Mouse (Mus musculus) ES-CJ7 (cell line): Measurements from ENCODE around the gene Glrb.
A peak's percentile ranks its signal among the peaks of the same experiment; 100 is the strongest.

ENCODE experiments used
- DNase-seq: peaks from one replicate; pipeline ENCODE4 v3.0.0; 2011; ENCODE audit warnings: low read depth, low spot score

Glrb gene

DNA sequence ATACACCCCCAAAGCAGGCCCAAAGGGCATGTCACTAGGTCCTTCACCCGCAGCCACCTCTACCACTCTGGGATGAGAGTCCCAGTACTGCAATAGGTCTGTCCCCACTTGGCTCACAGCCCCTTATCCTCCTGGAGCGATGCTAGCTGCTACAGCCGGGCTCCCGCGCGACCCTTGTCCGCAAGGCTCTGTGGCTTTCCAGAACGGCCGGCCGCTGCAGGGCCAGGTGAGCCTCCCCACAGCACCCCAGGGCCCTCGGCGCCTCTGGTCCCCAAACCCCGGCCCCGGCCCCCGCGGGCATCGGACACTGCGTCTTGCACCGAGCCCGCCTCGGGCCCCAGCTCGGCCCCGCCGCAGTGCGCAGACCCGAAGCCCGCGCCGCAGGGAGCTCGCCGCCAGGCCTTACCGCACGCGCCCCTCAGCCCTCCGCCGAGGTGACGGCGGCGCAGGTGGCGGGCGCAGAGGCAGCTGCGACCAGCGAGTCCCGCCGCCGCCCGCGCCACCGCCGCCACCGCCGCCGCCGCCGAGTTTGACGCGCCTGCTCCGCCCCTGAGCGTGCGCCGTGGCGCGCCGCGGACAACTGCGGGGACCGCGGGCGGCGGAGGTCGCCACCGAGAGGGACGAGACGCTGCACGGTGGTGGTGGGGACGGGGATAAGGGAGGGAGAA, at the start of gene Glrb:
Glrb (minus strand) TSS at position 550 of the 668 bp plus-strand sequence.
- peak; percentile 26 for DNase-seq

GRCm38 (mm10) chr3:80959965-80960364, 46.5 kb upstream of the Glrb start:
- DNase-seq, result no peak

DNA sequence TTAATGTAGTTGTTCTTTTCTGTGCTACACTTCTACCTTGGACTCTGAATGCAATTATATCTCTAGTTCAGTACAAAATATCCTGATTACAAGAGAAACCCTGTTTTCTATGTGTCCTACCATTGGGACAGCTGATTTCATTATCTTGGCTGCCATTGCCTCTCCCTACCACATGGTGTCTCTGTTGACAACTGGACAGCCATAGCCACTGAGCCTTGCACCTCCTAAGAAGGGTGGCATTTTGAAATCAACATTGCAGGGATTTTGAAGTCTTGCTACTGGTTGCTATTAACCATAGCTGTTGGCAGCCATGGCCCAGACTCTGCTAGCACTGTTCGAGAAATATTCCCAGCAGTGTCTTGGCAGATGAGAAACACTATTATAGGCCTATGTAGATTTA, 45.1 kb upstream of the Glrb start:
- peak; percentile 56 for DNase-seq

- no peak for DNase-seq
Measured at GRCm38 (mm10) chr3:80913779-80914284, 372 bp upstream of the Glrb start.

GRCm38 (mm10) chr3:80894745-80895480, 18.5 kb downstream of the Glrb start:
- DNase-seq, result no peak

GRCm38 (mm10) chr3:80894328-80894727, 19.1 kb downstream of the Glrb start:
- no peak for DNase-seq

DNA sequence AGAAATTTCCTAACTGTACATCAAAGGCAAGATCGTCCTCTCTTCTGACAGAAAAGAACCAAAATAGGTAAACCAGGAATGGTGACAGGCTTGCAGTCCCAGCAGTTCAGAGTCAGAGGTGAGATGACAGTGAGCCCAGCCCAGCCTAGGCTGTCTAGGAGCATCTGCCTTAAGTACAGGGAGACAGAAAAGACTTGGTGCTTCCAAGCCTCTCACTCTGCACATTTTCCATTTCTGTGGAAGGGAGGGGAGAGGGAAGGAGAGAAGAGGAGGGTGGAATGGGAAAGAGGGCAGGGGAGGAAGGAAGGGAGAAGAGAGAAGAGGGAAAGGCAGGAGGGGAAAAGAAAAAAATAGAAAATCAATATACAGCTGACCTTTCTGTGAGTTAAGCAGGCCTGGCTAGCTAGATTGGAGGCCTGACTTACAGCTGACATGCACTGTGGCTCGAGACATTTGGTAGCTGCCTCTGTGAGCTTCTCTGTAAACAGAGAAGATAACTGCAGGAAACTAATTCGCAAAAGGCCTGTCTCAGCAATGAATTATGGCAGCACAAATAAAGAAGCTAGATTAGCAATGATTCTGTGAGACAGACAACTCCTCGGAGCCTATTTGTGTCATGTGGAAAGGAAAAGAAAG, 20.3 kb downstream of the Glrb start:
- DNase-seq, result no peak

GRCm38 (mm10) chr3:80891087-80891486, 22.4 kb downstream of the Glrb start:
- no peak for DNase-seq

- DNase-seq, result no peak
Measured at GRCm38 (mm10) chr3:80885174-80885573, 28.3 kb downstream of the Glrb start.

GRCm38 (mm10) chr3:80883601-80884000, 29.9 kb downstream of the Glrb start:
- DNase-seq, result no peak

DNA sequence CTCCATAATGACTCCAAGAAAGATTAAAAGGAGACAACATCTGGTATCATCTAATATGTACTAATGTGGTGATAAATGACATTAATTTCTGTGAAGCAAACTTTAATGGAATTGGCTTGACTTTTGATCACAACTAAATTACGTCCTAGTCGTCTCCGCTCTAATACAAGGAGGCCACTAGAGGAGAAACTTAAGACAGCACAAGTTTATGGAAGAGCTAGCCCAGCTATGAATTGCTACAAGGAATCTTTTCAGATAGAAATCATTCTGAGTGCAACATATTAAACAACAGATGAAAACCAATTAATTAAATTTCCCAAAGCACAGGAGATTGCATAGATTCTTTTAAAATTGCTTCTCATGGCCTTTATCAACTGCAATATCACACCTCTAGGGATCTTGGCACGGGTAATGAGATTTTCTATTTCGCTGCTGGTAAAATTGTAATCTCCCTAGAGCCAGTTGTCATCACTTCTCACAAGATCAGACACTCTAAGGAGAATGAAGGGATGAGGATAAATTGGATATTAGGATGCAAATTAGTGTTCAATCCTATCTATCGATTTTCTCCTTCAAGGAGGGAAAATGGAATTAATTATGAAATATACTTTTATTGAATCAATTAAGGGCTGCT, 32.7 kb downstream of the Glrb start:
- no peak for DNase-seq

DNA sequence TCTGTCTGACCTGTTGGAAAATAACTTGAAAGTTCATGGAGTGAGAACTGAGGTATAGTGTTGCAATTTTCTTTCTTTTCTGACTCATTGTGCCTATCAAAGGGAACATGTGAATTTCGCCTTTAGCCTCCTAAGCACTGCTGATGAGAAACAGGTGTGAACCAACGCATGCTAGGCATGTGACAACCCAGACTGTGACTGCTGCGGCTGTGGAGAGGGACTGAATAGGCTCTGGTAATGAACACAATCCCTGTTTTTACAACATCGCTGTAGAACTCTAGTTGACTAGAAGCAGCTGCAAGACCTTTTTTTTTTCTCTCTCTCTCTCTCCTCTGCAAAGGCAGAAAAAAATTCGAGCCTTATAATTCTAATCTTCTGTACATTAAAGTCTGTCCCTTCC, 34.9 kb downstream of the Glrb start:
- no peak for DNase-seq

DNA sequence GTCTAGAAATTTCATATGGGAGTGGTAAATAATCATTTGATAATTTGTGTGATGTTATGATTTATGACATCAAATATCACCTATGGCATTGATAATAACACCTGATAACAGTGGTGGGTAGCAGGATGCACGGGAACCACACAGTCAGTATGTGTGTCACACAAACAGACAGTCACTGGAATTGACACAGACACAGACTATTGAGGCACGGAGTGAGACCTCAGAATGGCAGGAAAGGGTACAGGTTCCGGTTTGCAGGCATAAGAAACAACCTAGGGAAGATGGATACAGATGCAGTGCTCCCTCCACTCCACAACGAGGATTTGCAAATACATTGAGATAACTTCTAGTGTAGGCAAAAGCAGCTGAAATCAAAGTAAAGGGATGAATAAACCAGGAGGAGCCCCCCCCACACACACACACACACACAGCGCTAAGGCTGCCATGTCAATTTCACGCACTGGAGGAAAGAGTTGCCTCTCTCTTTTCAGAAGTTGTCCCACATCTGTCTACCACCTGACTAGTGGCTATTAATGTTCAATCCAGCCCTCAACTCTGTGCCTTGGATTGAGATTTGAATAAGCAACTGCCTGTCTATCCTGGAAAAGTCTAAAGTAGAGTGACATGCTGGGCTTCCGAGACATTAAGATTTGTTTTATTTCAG, 38.6 kb downstream of the Glrb start:
- no peak for DNase-seq

DNA sequence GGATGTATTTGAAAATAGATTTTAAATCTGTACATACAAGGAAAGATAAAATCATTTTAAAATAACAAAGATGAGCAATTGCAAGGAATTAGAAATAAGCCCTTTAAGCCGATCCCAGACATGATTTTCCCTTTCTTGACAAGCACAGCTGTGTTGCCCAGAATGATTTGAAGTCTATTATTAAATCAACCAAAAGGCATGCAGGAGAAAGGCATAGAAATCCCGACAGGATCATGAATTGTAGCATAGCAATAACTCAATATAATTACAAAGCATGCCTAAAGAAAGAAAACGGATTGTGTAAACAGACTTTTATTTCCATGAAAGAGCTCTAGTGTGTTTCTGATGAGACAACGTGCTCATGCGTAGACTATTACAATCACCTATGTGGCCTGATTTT, 39.4 kb downstream of the Glrb start:
- no peak for DNase-seq

GRCm38 (mm10) chr3:80871472-80872171, 41.8 kb downstream of the Glrb start:
- DNase-seq, result no peak

DNA sequence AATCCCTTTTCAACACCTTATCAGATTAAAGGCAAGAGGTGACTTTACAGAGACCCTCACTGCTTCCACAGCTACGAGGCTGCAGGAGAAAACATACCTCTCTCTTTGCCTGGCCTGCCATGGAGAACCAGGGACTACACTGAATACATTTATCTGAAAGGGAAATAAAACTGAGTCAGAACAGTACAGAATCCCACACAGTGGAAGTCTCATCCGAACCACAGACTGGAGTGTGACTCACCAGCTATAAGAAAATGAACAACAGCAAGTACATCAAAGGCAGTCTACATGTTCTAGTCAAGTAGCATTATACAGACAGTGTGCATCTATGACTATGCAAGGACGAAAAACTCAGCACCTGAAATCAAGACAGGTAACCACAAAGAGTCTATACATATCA, 46.1 kb downstream of the Glrb start:
- DNase-seq, result no peak

DNA sequence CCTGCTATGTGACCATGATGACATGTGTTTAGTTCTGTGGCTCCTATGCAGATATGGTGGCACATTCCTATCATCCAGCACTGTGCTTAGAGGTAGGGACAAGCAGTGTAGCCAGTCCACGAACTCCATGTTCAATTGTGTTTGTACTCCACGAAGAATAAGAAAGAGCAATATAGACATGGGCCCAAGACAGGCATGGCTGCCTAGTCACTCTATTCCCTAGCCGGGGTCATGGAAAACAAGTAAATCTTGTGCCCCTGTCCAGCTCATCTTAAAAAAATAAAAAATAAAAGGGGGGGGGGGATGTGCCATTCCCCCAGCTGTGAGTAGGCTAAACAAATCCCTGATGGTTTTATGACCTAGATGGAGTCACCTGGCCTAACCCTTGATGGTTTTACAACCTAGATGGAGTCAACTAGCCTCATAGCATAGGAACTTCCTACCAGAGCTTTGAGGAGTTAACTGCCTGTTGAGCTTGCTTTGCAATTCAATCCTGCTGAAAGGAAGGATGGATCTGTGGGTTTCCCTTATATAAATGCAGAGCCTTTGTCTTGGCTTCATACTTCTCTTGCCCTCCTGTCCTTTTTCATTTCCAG, 60.5 kb downstream of the Glrb start:
- no peak for DNase-seq

DNA sequence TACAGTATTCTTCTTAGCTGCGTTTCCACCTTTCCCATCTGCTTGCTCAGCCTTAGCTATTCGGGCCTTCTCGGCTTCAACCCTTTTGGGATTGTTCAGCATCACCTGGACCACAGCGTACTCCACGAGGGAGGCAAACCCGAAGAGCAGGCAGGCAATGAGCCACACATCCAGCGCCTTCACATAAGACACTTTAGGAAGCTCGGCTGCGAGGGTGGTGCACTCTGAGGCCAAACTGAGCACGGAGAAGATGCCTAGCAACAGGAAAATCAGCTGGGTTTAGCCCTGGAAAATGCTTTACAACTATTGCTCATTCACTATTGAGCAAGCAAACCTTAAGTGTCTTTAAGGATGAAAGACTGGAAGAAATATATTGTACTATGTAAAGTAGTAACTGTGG, 62.5 kb downstream of the Glrb start:
- no peak for DNase-seq

DNA sequence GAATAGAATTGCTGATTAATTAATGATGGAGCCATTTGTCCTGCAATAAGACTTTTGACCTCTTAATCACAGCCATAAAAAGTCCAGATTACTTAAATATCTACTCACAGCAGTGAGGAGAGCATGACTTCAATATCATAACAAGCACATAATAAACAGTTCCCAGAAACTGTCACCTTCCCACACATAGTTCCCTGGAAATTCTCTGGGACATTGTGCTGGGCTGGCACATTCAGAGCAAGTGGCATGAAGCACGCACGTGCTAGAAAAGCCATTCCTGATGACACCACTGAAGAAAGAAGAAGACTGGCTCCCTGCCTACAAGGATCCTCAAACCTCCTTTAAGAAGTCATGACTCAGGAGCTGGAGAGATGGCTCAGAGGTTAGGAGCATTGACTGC, 67.8 kb downstream of the Glrb start:
- no peak for DNase-seq

GRCm38 (mm10) chr3:80839845-80840244, 73.6 kb downstream of the Glrb start:
- no peak for DNase-seq

DNA sequence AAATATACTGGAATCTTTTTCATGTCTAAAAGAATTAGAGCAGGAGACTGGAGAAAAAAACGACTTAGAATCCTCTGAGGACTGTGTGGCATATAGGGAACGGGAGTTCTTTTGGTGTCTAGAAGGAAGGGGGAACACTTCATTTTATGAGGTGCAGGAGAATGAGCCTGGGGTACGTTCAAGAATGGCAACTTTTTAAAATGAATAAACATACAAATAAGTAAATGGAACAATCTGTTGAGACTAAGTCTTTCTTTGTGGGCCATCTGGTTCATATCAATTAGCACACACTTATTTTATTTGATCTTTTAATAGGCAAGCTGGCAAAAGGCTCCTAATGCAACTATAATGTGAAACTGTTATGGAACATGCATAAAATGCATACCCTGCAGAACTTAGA, 75.9 kb downstream of the Glrb start:
- no peak for DNase-seq
